ENCODE assay signal across 27 mouse cellular contexts in the genomic region with DNA sequence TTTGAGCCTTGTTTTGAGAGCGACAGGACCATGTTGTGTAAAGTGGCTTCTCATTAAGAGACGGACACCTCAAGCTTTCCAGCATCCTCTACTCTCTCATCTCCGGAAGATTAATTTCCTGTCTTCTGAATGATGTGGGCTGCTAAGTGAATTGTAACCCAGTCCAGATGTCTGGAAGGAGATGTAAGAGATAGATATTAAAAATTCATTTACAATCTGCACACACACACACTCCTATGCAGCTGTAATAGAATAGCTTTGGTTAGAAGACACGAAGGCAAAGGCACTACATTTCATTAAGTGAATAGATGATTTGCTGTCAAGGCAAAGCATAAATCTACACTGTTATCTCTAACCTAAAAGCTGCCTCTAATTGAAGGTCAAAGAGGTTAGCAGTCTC. TPM values are rescaled to one million over a fixed set of nuclear protein-coding genes. Genes with fewer than 3 reads are reported as not detected.
DNase-seq lines count a peak whose midpoint lies in the region; ATAC-seq lines count a peak whose summit lies in the region.
"Had no signal": no experiment of that assay in that cellular context is flagged by ENCODE, and none has a peak within 500 bp of the region (broad histone marks: within the 10 kb centered on the region; RNA-seq: fewer than 3 reads in every experiment).

No protein-coding gene starts in this region.

- no peak overlapping the region for H3K4me2 ChIP-seq in hindbrain, embryonic 13.5 days
- no peak overlapping the region for H3K4me2 ChIP-seq in neural tube, embryonic 14.5 days (ENCODE audit: low read depth, low read length)
- H3K4me2 ChIP-seq: embryonic facial prominence, embryonic 12.5 days; embryonic facial prominence, embryonic 15.5 days; heart, embryonic 12.5 days; heart, embryonic 15.5 days; hindbrain, embryonic 15.5 days had no signal

- WGBS in hindbrain, embryonic 13.5 days: 74% methylated on average over 4 of the region's 4 CpGs
- WGBS in hindbrain, embryonic 10.5 days: 86% methylated on average over 4 of the region's 4 CpGs
- WGBS in neural tube, embryonic 14.5 days: 69% methylated on average over 4 of the region's 4 CpGs

- H3K27me3 ChIP-seq in hindbrain, embryonic 13.5 days: no peaks in the 10 kb centered on the region
- no peaks in the 10 kb centered on the region for H3K27me3 ChIP-seq in hindbrain, embryonic 10.5 days (ENCODE audit: insufficient read depth, poor library complexity, severe bottlenecking)
- no peaks in the 10 kb centered on the region for H3K27me3 ChIP-seq in neural tube, embryonic 14.5 days (ENCODE audit: control insufficient read depth, insufficient read depth, low read length)
- H3K27me3 ChIP-seq: CH12.LX; embryonic facial prominence, embryonic 12.5 days; embryonic facial prominence, embryonic 15.5 days; heart, embryonic 12.5 days; heart, embryonic 15.5 days; hindbrain, embryonic 15.5 days had no signal

- no peak overlapping the region for H3K4me3 ChIP-seq in hindbrain, embryonic 13.5 days
- H3K4me3 ChIP-seq in hindbrain, embryonic 10.5 days: no peak overlapping the region
- H3K4me3 ChIP-seq in neural tube, embryonic 14.5 days (ENCODE audit: low read depth, low read length): no peak overlapping the region
- H3K4me3 ChIP-seq: embryonic facial prominence, embryonic 12.5 days; embryonic facial prominence, embryonic 15.5 days; gastrocnemius, adult 2 months; heart, embryonic 12.5 days; heart, embryonic 15.5 days; hindbrain, embryonic 15.5 days had no signal

- no peak for DNase-seq in hindbrain, embryonic 10.5 days (ENCODE audit: low spot score)
- DNase-seq in MN1 (ENCODE audit: low spot score): peak; percentile 25
- peak; percentile 33 for DNase-seq in embryo, embryonic 10.5 days (ENCODE audit: low spot score)
- DNase-seq in T-cell, adult 2 months (ENCODE audit: low spot score): no peak
- no peak for DNase-seq in adrenal gland, postnatal 10 days
- DNase-seq: adrenal gland, postnatal 14 days; B cell, adult 2 months; cerebellum, adult 11-12 months; cerebellum, adult 9-10 months; cerebellum, postnatal 14 days; forebrain, postnatal 0 days; gastrocnemius, adult 2 months; gastrocnemius, postnatal 14 days; heart, adult 11 months; heart, postnatal 10 days; heart, postnatal 36 days had no signal

- no peak overlapping the region for H3K27ac ChIP-seq in hindbrain, embryonic 13.5 days
- H3K27ac ChIP-seq in hindbrain, embryonic 10.5 days: no peak overlapping the region
- H3K27ac ChIP-seq in neural tube, embryonic 14.5 days (ENCODE audit: low read depth, low read length): no peak overlapping the region
- H3K27ac ChIP-seq: embryonic facial prominence, embryonic 12.5 days; embryonic facial prominence, embryonic 15.5 days; gastrocnemius, adult 2 months; heart, embryonic 15.5 days; hindbrain, embryonic 15.5 days had no signal

- H3K4me1 ChIP-seq in hindbrain, embryonic 13.5 days (replicated peaks): no peaks in the 10 kb centered on the region
- H3K4me1 ChIP-seq in hindbrain, embryonic 10.5 days (replicated peaks): no peaks in the 10 kb centered on the region
- no peaks in the 10 kb centered on the region for H3K4me1 ChIP-seq in neural tube, embryonic 14.5 days (ENCODE audit: control insufficient read depth, insufficient read depth, low read length)
- H3K4me1 ChIP-seq: embryonic facial prominence, embryonic 12.5 days; embryonic facial prominence, embryonic 15.5 days; heart, embryonic 15.5 days; hindbrain, embryonic 15.5 days had no signal

- H3K9ac ChIP-seq in hindbrain, embryonic 13.5 days: no peak overlapping the region
- no peak overlapping the region for H3K9ac ChIP-seq in neural tube, embryonic 14.5 days (replicated peaks; ENCODE audit: low read depth, low read length)
- H3K9ac ChIP-seq: embryonic facial prominence, embryonic 12.5 days; embryonic facial prominence, embryonic 15.5 days; forebrain, postnatal 0 days; heart, embryonic 12.5 days; heart, embryonic 15.5 days; hindbrain, embryonic 15.5 days had no signal

- no peaks in the 10 kb centered on the region for H3K9me3 ChIP-seq in hindbrain, embryonic 13.5 days
- H3K9me3 ChIP-seq in hindbrain, embryonic 10.5 days: no peaks in the 10 kb centered on the region
- H3K9me3 ChIP-seq in neural tube, embryonic 14.5 days (ENCODE audit: control insufficient read depth, low read length): no peaks in the 10 kb centered on the region
- H3K9me3 ChIP-seq: embryonic facial prominence, embryonic 12.5 days; embryonic facial prominence, embryonic 15.5 days; heart, embryonic 12.5 days; heart, embryonic 15.5 days; hindbrain, embryonic 15.5 days had no signal

- H3K36me3 ChIP-seq in hindbrain, embryonic 13.5 days: no peaks in the 10 kb centered on the region
- no peaks in the 10 kb centered on the region for H3K36me3 ChIP-seq in hindbrain, embryonic 10.5 days
- H3K36me3 ChIP-seq in neural tube, embryonic 14.5 days (ENCODE audit: control insufficient read depth, insufficient read depth, low read length): no peaks in the 10 kb centered on the region
- H3K36me3 ChIP-seq: embryonic facial prominence, embryonic 12.5 days; embryonic facial prominence, embryonic 15.5 days; heart, embryonic 12.5 days; heart, embryonic 15.5 days; hindbrain, embryonic 15.5 days had no signal

- 0 out of 2 replicates have a peak, but pooled peaks have one; percentile 28 for ATAC-seq in hindbrain, embryonic 13.5 days (ENCODE audit: low FRiP score)
- peak; percentile 58; the same call in 1 of the 2 replicates for ATAC-seq in neural tube, embryonic 14.5 days (ENCODE audit: low read depth)
- ATAC-seq: activated CD4-positive, CD25-positive, alpha-beta regulatory T cell, adult 4 months; forebrain, embryonic 14.5 days; forebrain, postnatal 0 days; intestine, postnatal 0 days had no signal

RNA-seq across cellular contexts. Expression of gene Mblac2, which starts 18.0 kb away (rescaled TPM):
- polyA plus RNA-seq in hindbrain, embryonic 13.5 days (2015; fragmentation: Nextera tagmentation; extraction: Ambion mirVana): 24.0 and 25.6 TPM in 2 replicates
- 4.9 and 5.9 TPM in 2 replicates for polyA plus RNA-seq in hindbrain, embryonic 10.5 days (2016; fragmentation: Nextera tagmentation; extraction: Ambion mirVana)
- polyA plus RNA-seq in neural tube, embryonic 14.5 days (2014; fragmentation: Nextera tagmentation; extraction: Ambion mirVana): 49.9 and 58.0 TPM in 2 replicates
- total RNA-seq in adrenal gland, postnatal 10 days (2021): 10 to 100 TPM in 1 of 2 experiments, 1 to 10 TPM in 1; 7.0 to 12.4 TPM

RNA-seq across cellular contexts. Expression of gene Polr3g, which starts 18.3 kb away (rescaled TPM):
- 4.2 and 6.2 TPM in 2 replicates for polyA plus RNA-seq in hindbrain, embryonic 13.5 days (2015; fragmentation: Nextera tagmentation; extraction: Ambion mirVana)
- 13.3 and 20.0 TPM in 2 replicates for polyA plus RNA-seq in hindbrain, embryonic 10.5 days (2016; fragmentation: Nextera tagmentation; extraction: Ambion mirVana)
- 3.3 and 5.3 TPM in 2 replicates for polyA plus RNA-seq in neural tube, embryonic 14.5 days (2014; fragmentation: Nextera tagmentation; extraction: Ambion mirVana)
- 1 to 10 TPM; 5.0 to 6.9 TPM for total RNA-seq in adrenal gland, postnatal 10 days (2021)

RNA-seq across cellular contexts. Expression of gene Cetn3, which starts 53.8 kb away (rescaled TPM):
- polyA plus RNA-seq in hindbrain, embryonic 13.5 days (2015; fragmentation: Nextera tagmentation; extraction: Ambion mirVana): 242 and 244 TPM in 2 replicates
- 194 and 228 TPM in 2 replicates for polyA plus RNA-seq in hindbrain, embryonic 10.5 days (2016; fragmentation: Nextera tagmentation; extraction: Ambion mirVana)
- 277 and 283 TPM in 2 replicates for polyA plus RNA-seq in neural tube, embryonic 14.5 days (2014; fragmentation: Nextera tagmentation; extraction: Ambion mirVana)
- total RNA-seq in adrenal gland, postnatal 10 days (2021): 100 to 1,000 TPM; 120 to 138 TPM

Comparison
In these comparisons a context has a peak if more than half of its experiments do, and no peak if none do; other contexts are left out.
1. DNase-seq: peak in MN1 (single experiment) and embryo, embryonic 10.5 days (single experiment); none in hindbrain, embryonic 10.5 days (single experiment), T-cell, adult 2 months (single experiment) and adrenal gland, postnatal 10 days (single experiment).